10 mouse cellular contexts compared by ENCODE assay signal in genomic region chr3:75868886-75869285, GRCm38 (mm10).
DNase-seq lines count a peak whose midpoint lies in the region; ATAC-seq and TF ChIP-seq lines count a peak whose summit lies in the region.
"Had no signal": no experiment of that assay in that cellular context is flagged by ENCODE, and none has a peak within 500 bp of the region (broad histone marks: within the 10 kb centered on the region; RNA-seq: fewer than 3 reads in every experiment).

No protein-coding gene starts in this region.

- H3K27ac ChIP-seq in limb, embryonic 14.5 days (replicated peaks; ENCODE audit: low read depth, low read length): no peak overlapping the region
- H3K27ac ChIP-seq: embryonic facial prominence, embryonic 13.5 days had no signal

- TF ChIP-seq CTCF in Patski (IDR thresholded peaks at IDR 0.05): no peak

- H3K27me3 ChIP-seq in Patski: peaks cover 17% of the 10 kb centered on the region
- H3K27me3 ChIP-seq in limb, embryonic 14.5 days (ENCODE audit: control insufficient read depth, insufficient read depth, low read length): no peaks in the 10 kb centered on the region
- H3K27me3 ChIP-seq: embryonic facial prominence, embryonic 13.5 days had no signal

- H3K4me1 ChIP-seq in limb, embryonic 14.5 days (ENCODE audit: control insufficient read depth, insufficient read depth, low read length): no peaks in the 10 kb centered on the region
- H3K4me1 ChIP-seq: embryonic facial prominence, embryonic 13.5 days had no signal

- in situ Hi-C loops in Patski (cut with MboI; ENCODE audit: low pct_unique_long_range_greater_than_20kb): no loop called here

- DNase-seq in kidney, adult 9 months: peak; percentile 19
- DNase-seq in kidney, adult 18-20 months: no peak
- peak; percentile 22 for DNase-seq in Patski (ENCODE audit: low read depth, low spot score)
- peak; percentile 36 to 64 for DNase-seq in heart, adult 9 months (ENCODE audit: low spot score in 2 of 2)
- DNase-seq in limb, embryonic 14.5 days (ENCODE audit: low spot score): peak; percentile 69
- no peak for DNase-seq in right cerebral cortex, postnatal 10 days (ENCODE audit: low spot score in 2 of 2)
- DNase-seq in left cerebral cortex, adult 8-10 months (ENCODE audit: low spot score in 2 of 2): no peak
- DNase-seq: cerebellum, postnatal 14 days; layer of hippocampus, adult 9-11 months had no signal

- no peaks in the 10 kb centered on the region for H3K9me3 ChIP-seq in limb, embryonic 14.5 days (ENCODE audit: control insufficient read depth, low read length)
- H3K9me3 ChIP-seq: embryonic facial prominence, embryonic 13.5 days had no signal

- CTCF ChIA-PET in Patski (lab: Charles Lee): no interaction called here

- POLR2A ChIA-PET in Patski (lab: Charles Lee): no interaction called here

- no peak overlapping the region for H3K9ac ChIP-seq in limb, embryonic 14.5 days (ENCODE audit: low read depth, low read length, severe bottlenecking)
- H3K9ac ChIP-seq: embryonic facial prominence, embryonic 13.5 days had no signal

- no peak for TF ChIP-seq POLR2A in limb, embryonic 14.5 days (IDR thresholded peaks at IDR 0.05; ENCODE audit: borderline replicate concordance, extremely low read depth, insufficient read depth, insufficient read length)

- 44% methylated on average over 1 of the region's 1 CpGs for WGBS in limb, embryonic 14.5 days

- no peak overlapping the region for H3K4me2 ChIP-seq in limb, embryonic 14.5 days (replicated peaks; ENCODE audit: low read depth, low read length, severe bottlenecking)
- H3K4me2 ChIP-seq: embryonic facial prominence, embryonic 13.5 days had no signal

- ATAC-seq in Patski: no peak
- ATAC-seq in limb, embryonic 14.5 days (ENCODE audit: low FRiP score, low read depth): 0 out of 2 replicates have a peak, but pooled peaks have one; percentile 47

- H3K4me3 ChIP-seq in limb, embryonic 14.5 days (replicated peaks; ENCODE audit: low read length): no peak overlapping the region
- H3K4me3 ChIP-seq: embryonic facial prominence, embryonic 13.5 days had no signal

- H3K36me3 ChIP-seq in limb, embryonic 14.5 days (ENCODE audit: control insufficient read depth, insufficient read depth, low read length): peaks cover 3% of the 10 kb centered on the region; the same call in 1 of the 2 replicates
- H3K36me3 ChIP-seq: embryonic facial prominence, embryonic 13.5 days had no signal

Comparison
In these comparisons a context has a peak if more than half of its experiments do, and no peak if none do; other contexts are left out.
1. DNase-seq: peak in kidney, adult 9 months (single experiment), Patski (single experiment), heart, adult 9 months (2 of 2) and limb, embryonic 14.5 days (single experiment); none in kidney, adult 18-20 months (single experiment), right cerebral cortex, postnatal 10 days (0 of 2) and left cerebral cortex, adult 8-10 months (0 of 2).